Mouse (Mus musculus): ENCODE data around the gene Reck. TPM values are rescaled to one million over a fixed set of nuclear protein-coding genes. Genes with fewer than 3 reads are reported as not detected.

Gene Reck
- polyA plus RNA-seq (2015; fragmentation: Illumina TruSeq; extraction: RNeasy Lipid Tissue Mini Kit (QIAGEN cat#74804); ENCODE audit: low read depth, low replicate concordance), result 5.6 TPM

DNA sequence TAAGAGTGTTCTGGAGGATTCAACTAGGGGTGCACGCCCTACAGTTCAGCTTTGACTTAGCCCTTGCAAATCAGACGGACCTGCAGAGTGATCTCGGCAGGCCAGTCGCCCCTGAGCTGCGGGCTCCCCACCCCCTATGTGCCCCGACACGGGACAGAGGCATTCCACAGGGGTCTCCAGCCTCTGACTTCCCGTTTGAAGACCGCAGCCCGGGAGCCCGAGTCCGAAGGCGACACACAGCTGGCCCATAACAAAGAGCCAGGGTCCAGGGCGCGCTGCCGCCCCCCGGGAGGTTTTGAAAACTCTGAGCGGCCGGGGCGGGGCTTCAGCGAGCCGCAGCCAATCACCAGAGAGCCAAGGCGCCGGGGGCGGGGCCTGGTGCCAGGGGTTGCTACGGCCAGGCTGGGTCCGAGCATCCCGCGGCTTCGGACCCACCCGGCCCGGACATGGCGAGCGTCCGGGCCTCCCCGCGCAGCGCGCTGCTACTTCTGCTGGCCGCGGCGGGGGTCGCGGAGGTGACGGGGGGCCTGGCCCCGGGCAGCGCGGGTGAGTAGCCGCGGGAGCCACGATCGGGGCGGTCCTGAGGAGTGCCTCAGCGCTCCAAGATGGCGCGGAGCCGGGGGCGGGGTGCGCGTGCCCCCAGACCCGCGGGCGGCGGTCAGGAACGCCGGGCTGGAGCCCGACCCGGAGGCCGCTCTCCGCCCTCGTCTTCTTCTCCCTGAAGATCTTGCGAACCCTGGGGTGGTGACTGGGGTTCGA, at the start of gene Reck:
TSS of gene Reck (plus strand) at position 371 of the 759 bp plus-strand sequence.

DNA sequence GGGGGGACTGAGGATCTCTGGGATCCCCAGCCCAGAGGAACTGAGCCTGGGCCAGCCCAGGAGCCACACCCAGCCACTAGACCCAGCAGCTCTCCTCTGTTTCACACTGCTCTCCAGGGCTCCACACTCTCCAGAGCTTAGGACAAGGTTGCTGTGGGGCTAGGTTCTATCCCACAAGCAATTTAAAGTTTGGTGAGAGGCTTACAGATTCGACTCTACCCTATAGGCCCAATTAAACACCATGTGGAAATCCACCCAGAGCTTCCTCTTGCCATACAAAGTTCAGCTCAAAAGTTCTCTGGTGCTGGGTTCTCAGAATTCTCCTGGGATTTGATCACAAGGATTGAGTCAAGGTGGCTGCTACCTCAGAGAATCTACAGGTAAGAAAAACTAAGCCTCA, 35.2 kb upstream of the Reck start, which contains the start of gene Olfr157:
TSS of gene Olfr157 (minus strand) at position 101 of the 400 bp plus-strand sequence.

DNA sequence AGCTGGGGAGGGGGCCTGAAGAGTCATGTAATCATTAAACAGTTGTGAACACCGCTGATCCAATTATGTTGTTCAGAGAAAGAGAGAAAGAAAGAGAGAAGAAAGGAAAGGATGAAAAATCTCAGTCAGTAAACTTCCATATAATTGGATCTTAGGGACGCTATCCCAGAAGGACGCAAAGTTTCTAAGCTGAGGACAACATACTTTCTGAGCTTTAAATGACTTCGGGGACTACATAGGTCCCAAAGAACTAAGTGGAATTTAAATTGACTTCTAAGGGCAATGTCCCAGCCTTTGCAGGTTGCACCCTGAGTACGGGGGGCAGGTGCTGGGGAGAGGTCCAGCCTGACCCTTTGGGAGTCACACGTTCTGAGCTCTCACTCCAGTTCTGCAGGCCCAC, 24.1 kb upstream of the Reck start, which contains the start of gene Olfr155:
TSS of gene Olfr155 (plus strand) at position 301 of the 400 bp plus-strand sequence.

DNA sequence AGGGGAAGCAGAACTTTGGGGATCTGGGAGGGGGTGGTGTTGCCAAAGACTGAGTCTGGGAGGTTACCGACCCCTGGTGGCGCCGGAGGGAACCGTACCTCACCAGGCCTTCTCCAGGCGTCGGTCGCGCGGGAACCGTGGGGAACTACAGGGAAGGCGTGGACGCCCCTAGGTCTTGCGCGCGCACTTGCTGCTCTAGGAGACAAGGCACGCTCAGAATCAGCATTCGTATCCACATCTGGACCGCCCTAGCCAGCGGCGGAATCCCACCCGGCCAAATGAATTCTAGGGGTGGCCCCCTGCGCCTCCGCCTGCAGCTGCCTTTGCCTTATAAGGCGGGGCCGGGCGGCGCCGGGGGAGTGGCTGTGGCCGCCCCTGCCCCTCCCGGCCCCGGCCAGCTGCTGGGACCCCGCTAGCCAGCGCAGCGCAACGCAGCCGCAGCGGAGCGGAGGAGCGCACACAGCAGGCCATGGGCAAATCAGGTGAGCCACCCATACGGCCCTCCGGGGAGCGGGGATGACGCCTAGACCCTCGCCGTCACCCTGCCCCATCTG, 82.0 kb downstream of the Reck start, which contains the start of gene Glipr2:
TSS of gene Glipr2 (plus strand) at position 110 of the 554 bp plus-strand sequence.

DNA sequence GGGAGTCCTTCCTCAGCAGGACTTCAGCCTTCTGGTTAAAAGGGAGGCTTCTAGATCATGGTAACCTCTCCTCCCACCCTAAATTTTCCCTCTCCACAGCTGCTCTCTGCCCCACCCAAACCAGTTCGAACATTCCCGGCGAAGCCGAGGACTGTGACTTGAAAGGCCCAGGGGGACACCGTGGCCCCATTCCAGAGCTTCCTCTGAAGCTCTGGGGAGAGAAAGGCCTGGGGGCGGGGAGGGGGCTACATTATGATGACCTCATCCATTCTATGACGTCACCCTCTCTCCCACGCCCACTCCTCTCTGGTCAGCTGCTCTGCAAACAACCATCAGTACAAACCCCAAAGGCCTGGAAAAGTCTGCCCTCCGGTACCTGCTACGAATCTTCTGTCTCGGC, 107.9 kb downstream of the Reck start, which contains the start of gene Ccin:
TSS of gene Ccin (plus strand) at position 303 of the 400 bp plus-strand sequence.

Other genes starting within 250 kb of the Reck start
- gene Npr2, start 243.6 kb upstream of the Reck start, polyA plus RNA-seq (2015; fragmentation: Illumina TruSeq; extraction: RNeasy Lipid Tissue Mini Kit (QIAGEN cat#74804); ENCODE audit: low read depth, low replicate concordance), result 48.5 TPM
- gene Spag8, start 221.9 kb upstream of the Reck start, polyA plus RNA-seq (2015; fragmentation: Illumina TruSeq; extraction: RNeasy Lipid Tissue Mini Kit (QIAGEN cat#74804); ENCODE audit: low read depth, low replicate concordance), result 1.5 TPM
- 69.8 TPM for gene Hint2, start 219.1 kb upstream of the Reck start, polyA plus RNA-seq (2015; fragmentation: Illumina TruSeq; extraction: RNeasy Lipid Tissue Mini Kit (QIAGEN cat#74804); ENCODE audit: low read depth, low replicate concordance)
- gene Tmem8b, start 206.6 kb upstream of the Reck start, polyA plus RNA-seq (2015; fragmentation: Illumina TruSeq; extraction: RNeasy Lipid Tissue Mini Kit (QIAGEN cat#74804); ENCODE audit: low read depth, low replicate concordance), result 40.7 TPM
- gene Fam221b, start 206.4 kb upstream of the Reck start, polyA plus RNA-seq (2015; fragmentation: Illumina TruSeq; extraction: RNeasy Lipid Tissue Mini Kit (QIAGEN cat#74804); ENCODE audit: low read depth, low replicate concordance), result 1.6 TPM
- not detected for gene Olfr70, start 174.7 kb upstream of the Reck start, polyA plus RNA-seq (2015; fragmentation: Illumina TruSeq; extraction: RNeasy Lipid Tissue Mini Kit (QIAGEN cat#74804); ENCODE audit: low read depth, low replicate concordance)
- gene Olfr71, start 165.3 kb upstream of the Reck start, polyA plus RNA-seq (2015; fragmentation: Illumina TruSeq; extraction: RNeasy Lipid Tissue Mini Kit (QIAGEN cat#74804); ENCODE audit: low read depth, low replicate concordance), result not detected
- 2.0 TPM for gene Hrct1, start 148.3 kb upstream of the Reck start, polyA plus RNA-seq (2015; fragmentation: Illumina TruSeq; extraction: RNeasy Lipid Tissue Mini Kit (QIAGEN cat#74804); ENCODE audit: low read depth, low replicate concordance)
- gene Spaar, start 145.5 kb upstream of the Reck start, polyA plus RNA-seq (2015; fragmentation: Illumina TruSeq; extraction: RNeasy Lipid Tissue Mini Kit (QIAGEN cat#74804); ENCODE audit: low read depth, low replicate concordance), result 1.3 TPM
- not detected for gene Olfr159, start 104.5 kb upstream of the Reck start, polyA plus RNA-seq (2015; fragmentation: Illumina TruSeq; extraction: RNeasy Lipid Tissue Mini Kit (QIAGEN cat#74804); ENCODE audit: low read depth, low replicate concordance)
- gene Olfr156, start 51.6 kb upstream of the Reck start, polyA plus RNA-seq (2015; fragmentation: Illumina TruSeq; extraction: RNeasy Lipid Tissue Mini Kit (QIAGEN cat#74804); ENCODE audit: low read depth, low replicate concordance), result not detected
- gene Olfr157, start 35.3 kb upstream of the Reck start, polyA plus RNA-seq (2015; fragmentation: Illumina TruSeq; extraction: RNeasy Lipid Tissue Mini Kit (QIAGEN cat#74804); ENCODE audit: low read depth, low replicate concordance), result not detected
- gene Olfr155, start 24.0 kb upstream of the Reck start, polyA plus RNA-seq (2015; fragmentation: Illumina TruSeq; extraction: RNeasy Lipid Tissue Mini Kit (QIAGEN cat#74804); ENCODE audit: low read depth, low replicate concordance), result not detected
- 4.0 TPM for gene Glipr2, start 81.9 kb downstream of the Reck start, polyA plus RNA-seq (2015; fragmentation: Illumina TruSeq; extraction: RNeasy Lipid Tissue Mini Kit (QIAGEN cat#74804); ENCODE audit: low read depth, low replicate concordance)
- gene Ccin, start 108.0 kb downstream of the Reck start, polyA plus RNA-seq (2015; fragmentation: Illumina TruSeq; extraction: RNeasy Lipid Tissue Mini Kit (QIAGEN cat#74804); ENCODE audit: low read depth, low replicate concordance), result not detected
- gene Clta, start 128.9 kb downstream of the Reck start, polyA plus RNA-seq (2015; fragmentation: Illumina TruSeq; extraction: RNeasy Lipid Tissue Mini Kit (QIAGEN cat#74804); ENCODE audit: low read depth, low replicate concordance), result 398 TPM
- gene Gne, start 208.6 kb downstream of the Reck start, polyA plus RNA-seq (2015; fragmentation: Illumina TruSeq; extraction: RNeasy Lipid Tissue Mini Kit (QIAGEN cat#74804); ENCODE audit: low read depth, low replicate concordance), result 22.7 TPM